Mouse (Mus musculus): Measurements from ENCODE around the gene Pla2g3.

Gene Pla2g3

GRCm38 (mm10) chr11:3495496-3495895, 7.4 kb downstream of the Pla2g3 start:
- DNase-seq = no peak

GRCm38 (mm10) chr11:3496756-3497155, 8.7 kb downstream of the Pla2g3 start:
- no peak for DNase-seq

GRCm38 (mm10) chr11:3497296-3497695, 9.2 kb downstream of the Pla2g3 start:
- no peak for DNase-seq

- no peak for DNase-seq
Observed at GRCm38 (mm10) chr11:3502057-3502456, 14.0 kb downstream of the Pla2g3 start.

GRCm38 (mm10) chr11:3502459-3503072, 14.5 kb downstream of the Pla2g3 start:
- DNase-seq = no peak

GRCm38 (mm10) chr11:3503755-3504693, 15.9 kb downstream of the Pla2g3 start:
- DNase-seq = no peak

GRCm38 (mm10) chr11:3508226-3508625, 20.1 kb downstream of the Pla2g3 start:
- no peak for DNase-seq

- no peak for DNase-seq
Observed at GRCm38 (mm10) chr11:3509181-3510085, 21.3 kb downstream of the Pla2g3 start.

GRCm38 (mm10) chr11:3510321-3510720, 22.2 kb downstream of the Pla2g3 start:
- no peak for DNase-seq

- no peak for DNase-seq
Observed at GRCm38 (mm10) chr11:3513291-3513690, 25.2 kb downstream of the Pla2g3 start.

GRCm38 (mm10) chr11:3514529-3515054, 26.5 kb downstream of the Pla2g3 start, which contains the start of gene Selenom:
TSS of gene Selenom (plus strand) at chr11:3514684.
- peak; percentile 92 for DNase-seq

- no peak for DNase-seq
Observed at GRCm38 (mm10) chr11:3515216-3515615, 27.1 kb downstream of the Pla2g3 start.

- DNase-seq = no peak
Observed at GRCm38 (mm10) chr11:3515637-3516036, 27.6 kb downstream of the Pla2g3 start.

- DNase-seq = no peak
Observed at GRCm38 (mm10) chr11:3516121-3516520, 28.0 kb downstream of the Pla2g3 start.

GRCm38 (mm10) chr11:3516859-3517845, 29.1 kb downstream of the Pla2g3 start:
- DNase-seq = no peak

- no peak for DNase-seq
Observed at GRCm38 (mm10) chr11:3517846-3518732, 30.0 kb downstream of the Pla2g3 start.

- no peak for DNase-seq
Observed at GRCm38 (mm10) chr11:3519051-3519726, 31.1 kb downstream of the Pla2g3 start.

GRCm38 (mm10) chr11:3519756-3520398, 31.8 kb downstream of the Pla2g3 start:
- no peak for DNase-seq

- no peak for DNase-seq
Observed at GRCm38 (mm10) chr11:3520919-3521318, 32.8 kb downstream of the Pla2g3 start.

All from right cerebral cortex, postnatal 25 days (tissue).